Mouse (Mus musculus): ENCODE results near the gene Ehbp1l1. TPM values are rescaled to one million over a fixed set of nuclear protein-coding genes. Genes with fewer than 3 reads are reported as not detected.

Gene Ehbp1l1
- polyA plus RNA-seq, 1 experiment, result 207 TPM

DNA sequence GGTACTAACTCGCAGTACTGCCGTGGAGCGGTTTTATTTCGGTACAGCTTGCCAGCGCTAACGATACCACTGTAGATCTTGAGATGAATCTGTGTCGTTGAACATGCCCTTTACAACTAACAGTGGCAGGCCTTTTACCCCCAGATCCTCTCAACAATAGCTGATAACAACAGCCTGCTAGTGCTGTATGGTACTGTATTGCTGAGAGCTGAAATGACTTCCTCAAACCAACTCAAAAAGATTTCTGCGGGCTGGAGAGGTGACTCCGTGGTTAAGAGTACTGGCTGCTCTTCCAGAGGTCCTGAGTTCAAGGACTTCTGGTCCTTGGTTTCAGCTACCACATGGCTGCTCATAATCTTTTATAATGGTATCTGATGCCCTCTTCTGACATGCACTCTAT is 8.2 kb upstream of the Ehbp1l1 start:
- H3K4me1 ChIP-seq, result peaks cover 34% of the 10 kb centered on the region
- H3K9me3 ChIP-seq, result no peaks in the 10 kb centered on the region
- TF ChIP-seq GATA1 (IDR thresholded peaks at IDR 0.05; ENCODE audit: borderline replicate concordance, low read length) (no peak), FLI1 (IDR thresholded peaks at IDR 0.05; ENCODE audit: low read length) (no peak)
- peaks cover 41% of the 10 kb centered on the region for H3K27me3 ChIP-seq (replicated peaks)
- H3K36me3 ChIP-seq (replicated peaks; ENCODE audit: low read length), result peaks cover 6% of the 10 kb centered on the region
- H3K4me3 ChIP-seq (replicated peaks), result no peak overlapping the region

GRCm38 (mm10) chr19:5731264-5731978 is 5.3 kb upstream of the Ehbp1l1 start:
- peaks cover 60% of the 10 kb centered on the region for H3K4me1 ChIP-seq
- H3K36me3 ChIP-seq (replicated peaks; ENCODE audit: low read length), result peaks cover 10% of the 10 kb centered on the region
- peaks cover 21% of the 10 kb centered on the region for H3K27me3 ChIP-seq (replicated peaks)
- TF ChIP-seq FLI1 (IDR thresholded peaks at IDR 0.05; ENCODE audit: low read length), result peak; percentile 85; the same call in 1 of the 2 replicates
- TF ChIP-seq GATA1 (IDR thresholded peaks at IDR 0.05; ENCODE audit: borderline replicate concordance, low read length), result no peak
- H3K9me3 ChIP-seq, result no peaks in the 10 kb centered on the region
- H3K4me3 ChIP-seq (replicated peaks), result peak overlapping the region; percentile 97

- peak overlapping the region; percentile 97 for H3K4me3 ChIP-seq (replicated peaks)
- peaks cover 61% of the 10 kb centered on the region for H3K4me1 ChIP-seq
- H3K27me3 ChIP-seq (replicated peaks), result peaks cover 15% of the 10 kb centered on the region
- H3K36me3 ChIP-seq (replicated peaks; ENCODE audit: low read length), result peaks cover 10% of the 10 kb centered on the region
- TF ChIP-seq FLI1 (IDR thresholded peaks at IDR 0.05; ENCODE audit: low read length), result no peak
- no peak for TF ChIP-seq GATA1 (IDR thresholded peaks at IDR 0.05; ENCODE audit: borderline replicate concordance, low read length)
- no peaks in the 10 kb centered on the region for H3K9me3 ChIP-seq
Observed at GRCm38 (mm10) chr19:5730314-5731186, 4.4 kb upstream of the Ehbp1l1 start.

DNA sequence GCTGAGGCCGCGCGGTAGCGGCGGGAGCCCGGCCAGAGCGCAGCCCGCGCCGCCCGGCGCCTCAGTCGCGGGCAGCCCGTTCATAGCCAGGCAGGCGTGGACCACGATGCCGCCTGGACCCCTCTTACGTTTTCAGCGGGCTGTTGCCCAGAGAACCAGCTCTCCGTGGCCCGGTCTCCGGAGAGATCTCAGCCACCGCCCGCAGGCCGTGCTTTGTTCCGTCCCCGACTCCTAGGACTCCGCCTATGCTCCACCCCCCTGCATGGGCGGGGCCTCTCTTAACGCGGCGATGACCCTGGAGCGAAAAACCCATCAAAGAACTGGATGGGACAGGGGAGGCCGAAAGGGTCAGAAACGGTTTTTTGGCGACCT is 3.3 kb upstream of the Ehbp1l1 start, which contains the start of gene Fam89b:
Gene Fam89b, minus strand, starts transcription at position 210 of the 372 bp plus-strand sequence.
- Histone ChIP-seq H3K27me3 (replicated peaks) (peaks cover 5% of the 10 kb centered on the region), H3K36me3 (replicated peaks; ENCODE audit: low read length) (peaks cover 11% of the 10 kb centered on the region), H3K4me3 (replicated peaks) (peak within 1 kb of the TSS; percentile 97), H3K9me3 (no peaks in the 10 kb centered on the region), H3K4me1 (peaks cover 68% of the 10 kb centered on the region)
- no peak for TF ChIP-seq FLI1 (IDR thresholded peaks at IDR 0.05; ENCODE audit: low read length)
- no peak for TF ChIP-seq GATA1 (IDR thresholded peaks at IDR 0.05; ENCODE audit: borderline replicate concordance, low read length)

GRCm38 (mm10) chr19:5728631-5729443 is 2.7 kb upstream of the Ehbp1l1 start:
- peaks cover 71% of the 10 kb centered on the region for H3K4me1 ChIP-seq
- no peaks in the 10 kb centered on the region for H3K27me3 ChIP-seq (replicated peaks)
- peak overlapping the region; percentile 96 for H3K4me3 ChIP-seq (replicated peaks)
- peaks cover 17% of the 10 kb centered on the region for H3K36me3 ChIP-seq (replicated peaks; ENCODE audit: low read length)
- no peaks in the 10 kb centered on the region for H3K9me3 ChIP-seq
- no peak for TF ChIP-seq FLI1 (IDR thresholded peaks at IDR 0.05; ENCODE audit: low read length)
- no peak for TF ChIP-seq GATA1 (IDR thresholded peaks at IDR 0.05; ENCODE audit: borderline replicate concordance, low read length)

GRCm38 (mm10) chr19:5727701-5728100 is 1.6 kb upstream of the Ehbp1l1 start:
- Histone ChIP-seq H3K4me3 (replicated peaks) (peak overlapping the region; percentile 96), H3K36me3 (replicated peaks; ENCODE audit: low read length) (peaks cover 26% of the 10 kb centered on the region), H3K4me1 (peaks cover 82% of the 10 kb centered on the region), H3K9me3 (no peaks in the 10 kb centered on the region), H3K27me3 (replicated peaks) (no peaks in the 10 kb centered on the region)
- no peak for TF ChIP-seq GATA1 (IDR thresholded peaks at IDR 0.05; ENCODE audit: borderline replicate concordance, low read length)
- TF ChIP-seq FLI1 (IDR thresholded peaks at IDR 0.05; ENCODE audit: low read length), result 0 out of 2 replicates have a peak, but pooled peaks have one; percentile 28

- H3K36me3 ChIP-seq (replicated peaks; ENCODE audit: low read length), result peaks cover 33% of the 10 kb centered on the region
- H3K4me1 ChIP-seq, result peaks cover 87% of the 10 kb centered on the region
- H3K27me3 ChIP-seq (replicated peaks), result no peaks in the 10 kb centered on the region
Observed at GRCm38 (mm10) chr19:5726961-5727578, 953 bp upstream of the Ehbp1l1 start.

DNA sequence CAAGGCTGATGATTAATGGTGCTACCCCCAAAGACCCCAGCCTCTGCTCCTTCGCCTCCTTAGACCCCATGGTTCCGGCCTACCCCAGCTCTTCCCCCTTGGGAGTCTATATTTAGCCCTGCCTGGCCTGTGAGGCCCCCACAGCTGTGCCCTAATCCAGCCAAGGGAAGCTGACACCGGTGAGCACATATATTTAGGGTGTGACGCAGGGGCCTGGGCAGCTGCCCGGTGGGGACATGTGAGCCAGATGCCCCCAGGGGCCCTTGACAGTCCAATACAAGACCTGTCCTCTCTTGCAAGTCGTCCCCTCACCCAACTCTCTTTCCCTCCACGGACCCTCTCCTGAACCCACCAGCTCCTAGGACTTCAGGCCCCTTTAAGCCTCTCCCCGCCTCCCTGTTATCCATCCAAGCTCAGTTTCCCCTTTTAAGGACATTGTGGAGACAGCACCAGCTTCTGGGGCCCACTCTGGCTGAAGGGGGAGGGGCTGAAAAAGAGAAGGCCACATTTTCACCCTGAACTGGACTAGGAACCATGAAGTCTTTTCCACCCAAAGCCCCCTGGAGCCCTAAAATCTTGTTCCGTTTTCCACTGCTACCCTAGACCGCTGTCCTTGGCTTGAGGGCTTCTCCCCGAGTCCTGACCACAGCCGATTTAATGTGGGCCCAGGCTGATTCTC is 949 bp downstream of the Ehbp1l1 start:
- peak overlapping the region; percentile 96 for H3K4me3 ChIP-seq (replicated peaks)
- H3K4me1 ChIP-seq, result peaks cover 85% of the 10 kb centered on the region
- peaks cover 48% of the 10 kb centered on the region for H3K36me3 ChIP-seq (replicated peaks; ENCODE audit: low read length)
- H3K9me3 ChIP-seq, result no peaks in the 10 kb centered on the region
- no peaks in the 10 kb centered on the region for H3K27me3 ChIP-seq (replicated peaks)
- TF ChIP-seq FLI1 (IDR thresholded peaks at IDR 0.05; ENCODE audit: low read length) (no peak), GATA1 (IDR thresholded peaks at IDR 0.05; ENCODE audit: borderline replicate concordance, low read length) (no peak)

More at GRCm38 (mm10) chr19:5726961-5727578, 953 bp upstream of the Ehbp1l1 start:
- Histone ChIP-seq H3K4me3 (replicated peaks) (peak overlapping the region; percentile 96), H3K9me3 (no peaks in the 10 kb centered on the region)
- TF ChIP-seq GATA1 (IDR thresholded peaks at IDR 0.05; ENCODE audit: borderline replicate concordance, low read length) (no peak), FLI1 (IDR thresholded peaks at IDR 0.05; ENCODE audit: low read length) (no peak)
